Mouse (Mus musculus) kidney, adult 11 months (tissue): Measurements from ENCODE around the gene Ppp1r3g.

Experiments
- DNase-seq: peaks from one replicate; pipeline ENCODE4 v3.0.0; 2022

Ppp1r3g gene

DNA sequence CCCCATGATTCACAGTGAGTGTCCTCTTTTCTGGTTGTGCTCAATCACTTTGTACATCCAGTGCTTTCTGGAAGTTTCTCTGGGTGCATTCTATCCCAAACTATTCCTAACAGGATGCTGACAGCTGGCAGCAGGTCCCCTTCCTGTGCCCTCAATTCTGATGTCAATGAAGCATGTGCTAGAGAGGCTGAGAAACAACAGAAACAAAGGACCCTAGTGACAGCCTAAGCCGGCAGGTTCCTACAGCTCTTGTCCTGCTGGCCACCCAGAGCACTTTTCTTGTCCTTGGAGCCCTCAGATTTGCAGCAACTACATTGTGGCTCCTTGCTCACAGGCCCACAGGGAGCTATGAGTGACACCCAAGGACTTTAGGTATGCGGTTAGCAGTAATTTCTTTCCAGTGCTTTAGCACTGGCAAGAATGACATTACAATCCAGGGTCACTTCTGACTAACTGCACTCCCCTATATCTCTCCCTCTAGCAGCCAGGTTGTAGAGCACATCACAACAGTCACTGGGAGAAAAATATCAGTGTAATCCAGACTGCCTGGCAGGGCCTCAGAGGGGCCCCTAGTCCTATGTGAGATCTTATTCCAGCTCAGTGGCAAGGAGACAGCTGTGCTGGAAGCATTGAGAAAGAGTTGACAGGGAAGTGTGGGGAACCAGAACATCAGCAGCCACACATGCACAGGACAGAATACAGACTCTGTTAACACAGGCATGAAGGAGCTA is 37.2 kb downstream of the Ppp1r3g start:
- DNase-seq, result no peak

DNA sequence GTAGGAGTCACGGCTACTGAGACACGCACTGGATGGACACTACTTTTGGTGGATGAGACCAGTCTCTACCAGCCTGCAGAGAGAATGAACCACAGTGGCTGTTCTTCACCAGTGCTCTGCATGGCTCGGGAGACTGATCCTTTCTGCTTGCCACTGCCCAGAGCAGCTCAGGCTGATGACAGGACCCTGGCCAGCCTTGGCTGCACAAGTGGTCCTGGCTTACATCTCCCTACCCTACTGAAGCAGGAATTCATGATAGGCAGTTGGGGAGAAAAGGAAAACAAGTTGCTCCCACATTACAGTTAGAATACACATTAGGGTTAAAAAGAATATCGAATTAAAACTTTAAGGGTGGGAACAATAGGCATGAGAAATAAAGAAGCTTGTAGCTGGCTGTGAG is 39.0 kb downstream of the Ppp1r3g start:
- DNase-seq, result no peak

DNA sequence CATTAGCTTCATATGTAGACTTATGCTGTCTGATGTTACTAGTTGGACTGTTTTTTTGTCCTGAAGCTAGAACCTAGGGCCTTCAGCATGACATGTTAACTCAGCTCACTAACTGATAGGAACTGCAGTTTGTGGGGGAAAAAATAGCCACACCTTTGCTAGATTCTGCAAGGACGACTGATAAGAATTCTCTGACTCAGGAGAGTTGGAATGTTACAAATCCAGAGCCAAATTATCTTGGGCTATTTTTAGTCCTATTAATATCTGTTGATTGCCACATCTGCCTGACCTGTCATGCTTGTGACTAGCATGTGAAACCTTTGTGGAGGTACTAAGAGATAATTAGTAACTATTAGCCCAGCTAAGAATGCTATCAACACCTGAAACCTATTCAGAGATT is 42.2 kb downstream of the Ppp1r3g start:
- DNase-seq, result no peak

DNA sequence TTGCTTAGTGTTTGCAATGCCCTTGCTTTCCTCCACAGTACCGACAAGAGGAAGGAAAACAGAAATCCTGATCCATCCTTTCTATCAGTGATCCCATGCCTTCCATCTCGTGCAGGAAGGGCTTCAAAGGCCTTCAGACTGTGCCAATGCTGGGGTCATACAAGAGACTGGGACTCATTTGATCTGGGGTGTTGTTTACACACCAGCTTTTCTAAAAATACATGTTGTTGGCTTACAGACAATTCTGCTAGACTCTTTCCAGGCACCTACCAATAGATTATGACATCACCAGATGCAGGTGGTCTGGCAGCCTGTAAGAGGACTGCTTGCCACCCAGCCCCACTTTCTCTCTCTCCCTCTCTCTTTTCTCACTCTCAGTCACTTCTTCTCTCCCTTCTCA is 51.3 kb downstream of the Ppp1r3g start:
- no peak for DNase-seq

DNA sequence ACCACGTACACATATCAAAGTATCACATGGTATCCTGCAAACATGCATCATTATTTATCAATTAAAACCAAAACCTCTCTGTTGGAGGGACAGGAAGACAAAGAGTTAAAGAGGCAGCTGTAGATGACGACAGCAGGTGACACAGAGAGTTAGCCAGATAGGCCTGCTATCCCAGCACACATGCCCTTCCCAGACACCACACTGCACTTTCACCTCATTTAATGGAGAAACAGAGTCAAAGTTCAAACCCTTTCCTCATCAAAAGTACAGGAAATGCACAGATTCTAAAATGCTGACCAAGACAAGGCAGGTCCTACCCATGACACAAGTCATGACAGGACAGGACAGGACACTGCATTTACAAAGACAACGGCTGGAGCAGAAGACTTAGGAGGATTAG is 57.0 kb downstream of the Ppp1r3g start:
- DNase-seq, result no peak

DNA sequence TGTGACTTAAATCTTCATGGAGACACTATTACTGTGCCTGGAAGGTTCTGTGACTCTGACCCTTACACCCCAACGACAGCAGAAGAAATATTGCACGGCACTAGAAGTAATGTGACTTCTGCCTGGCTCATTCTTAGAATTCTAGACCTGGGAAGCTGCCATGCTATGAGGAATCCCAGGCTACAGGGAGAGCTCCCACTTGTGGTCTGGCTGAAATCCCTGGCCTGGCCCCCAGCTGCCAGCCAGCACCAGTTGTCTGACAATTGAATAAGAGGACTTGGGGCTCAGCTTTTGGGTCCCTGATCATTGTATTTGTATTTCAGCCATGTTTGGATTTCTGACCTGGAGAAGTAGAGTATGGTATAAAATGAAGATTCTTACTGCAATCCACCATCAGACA is 59.4 kb downstream of the Ppp1r3g start:
- no peak for DNase-seq

DNA sequence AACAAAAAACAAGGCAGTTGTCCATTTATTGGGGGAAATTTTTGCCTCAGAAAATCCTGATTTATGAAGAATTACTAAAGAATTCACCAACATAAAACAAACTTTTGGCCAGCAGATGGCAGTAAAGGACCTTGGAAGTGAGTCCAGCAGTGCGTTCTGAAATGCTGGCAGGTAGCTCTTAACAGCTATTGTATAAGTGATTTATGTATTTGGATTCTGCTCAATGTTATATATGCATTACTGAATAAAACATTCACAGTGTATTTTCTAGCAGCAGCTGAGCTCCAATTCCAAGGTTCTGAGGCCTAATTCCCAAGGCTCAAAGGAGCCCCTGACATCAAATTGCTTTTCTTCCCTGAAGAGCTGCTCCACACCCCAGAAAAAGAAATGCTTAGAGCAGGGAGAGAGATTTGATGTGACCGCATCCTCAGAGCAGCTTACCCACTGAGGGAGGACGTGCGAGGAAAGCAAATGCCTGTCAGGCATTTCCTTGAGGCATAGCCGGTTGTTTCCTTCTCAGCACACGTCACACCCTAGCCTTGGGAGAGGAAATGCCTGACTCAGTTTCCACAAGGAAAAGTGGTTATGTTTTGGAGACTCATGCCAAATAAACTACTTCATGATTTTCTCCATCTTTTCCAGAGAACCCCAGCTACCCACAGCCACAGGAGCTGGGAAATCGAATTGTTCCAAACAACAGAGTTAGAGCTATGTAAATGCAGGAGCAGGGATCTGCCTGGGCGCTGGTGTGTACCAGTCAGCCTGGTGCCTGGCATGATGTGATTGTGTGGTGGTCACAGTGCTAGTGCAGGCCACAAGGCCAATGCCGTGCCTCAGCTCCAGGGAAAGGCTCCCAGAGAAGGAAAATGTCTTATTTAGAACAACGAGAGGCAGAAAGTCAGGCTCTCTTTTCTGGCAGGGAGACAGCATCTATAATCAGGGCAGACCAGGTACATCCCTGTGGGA is 61.0 kb downstream of the Ppp1r3g start:
- peak; percentile 21 for DNase-seq
